Mouse (Mus musculus) midbrain, embryonic 14.5 days (tissue): ENCODE data around the gene Gm21972. TPM values are rescaled to one million over a fixed set of nuclear protein-coding genes. Genes with fewer than 3 reads are reported as not detected.
A peak's percentile ranks its signal among the peaks of the same experiment; 100 is the strongest.

ENCODE experiments used
- ATAC-seq: fragments of 200-750 bp; cut with Nextera tagmentation; 2 replicates; pipeline ENCODE4 v1.8.0; 2017; ENCODE audit warnings: moderate number of reproducible peaks, moderate library complexity; ENCODE audit not compliant: low FRiP score, low TSS enrichment
- DNase-seq: peaks from one replicate; pipeline ENCODE4 v3.0.0-alpha.2; 2015
- H3K27ac ChIP-seq: fragments of 300-500 bp; sonication (generic); replicated peaks from 2 replicates; pipeline ENCODE4 v1.5.1; 2014; ENCODE audit warnings: mild to moderate bottlenecking, low read depth, low read length, moderate library complexity
- H3K27me3 ChIP-seq: fragments of 300-500 bp; sonication (generic); 2 replicates; pipeline ENCODE4 v1.6.1; 2014; ENCODE audit warnings: low read length, control low read depth, mixed read lengths; ENCODE audit not compliant: control insufficient read depth, insufficient read depth
- H3K36me3 ChIP-seq: fragments of 300-500 bp; sonication (generic); 2 replicates; pipeline ENCODE4 v1.6.1; 2014; ENCODE audit warnings: low read length, control low read depth; ENCODE audit not compliant: control insufficient read depth, insufficient read depth
- H3K4me1 ChIP-seq: fragments of 300-500 bp; sonication (generic); 2 replicates; pipeline ENCODE4 v1.6.1; 2014; ENCODE audit warnings: mild to moderate bottlenecking, antibody characterized with exemption, low read length, control low read depth; ENCODE audit not compliant: control insufficient read depth, insufficient read depth
- H3K4me2 ChIP-seq: fragments of 300-500 bp; sonication (generic); 2 replicates; pipeline ENCODE4 v1.6.1; 2014; ENCODE audit warnings: mild to moderate bottlenecking, low read length, moderate library complexity
- H3K4me3 ChIP-seq: fragments of 300-500 bp; sonication (generic); replicated peaks from 2 replicates; pipeline ENCODE4 v1.5.1; 2014; ENCODE audit warnings: low read depth, low read length
- H3K9ac ChIP-seq: fragments of 300-500 bp; sonication (generic); replicated peaks from 2 replicates; pipeline ENCODE4 v1.6.1; 2014; ENCODE audit warnings: mild to moderate bottlenecking, low read length, moderate library complexity
- H3K9me3 ChIP-seq: fragments of 300-500 bp; sonication (generic); 2 replicates; pipeline ENCODE4 v1.6.1; 2016; ENCODE audit warnings: low read length, control low read depth, mixed read lengths; ENCODE audit not compliant: control insufficient read depth
- WGBS: fragments of 180-500 bp; shearing (Covaris S2); extraction: QIAGEN DNeasy Blood & Tissue Kit; methylation state at CpG from one replicate; pipeline ENCODE4 v1.1.7; 2014; 5-methylcytosine and 5-hydroxymethylcytosine counted together
- polyA plus RNA-seq: library from polyadenylated mRNA; unstranded; fragments of >200 nt; fragmentation: Nextera tagmentation; extraction: Ambion mirVana; gene quantifications from 2 replicates; pipeline ENCODE4 v1.2.1, GENCODE M21; 2014

Gene Gm21972
- polyA plus RNA-seq, 1 experiment from 2014 or later = 0.62 TPM

DNA sequence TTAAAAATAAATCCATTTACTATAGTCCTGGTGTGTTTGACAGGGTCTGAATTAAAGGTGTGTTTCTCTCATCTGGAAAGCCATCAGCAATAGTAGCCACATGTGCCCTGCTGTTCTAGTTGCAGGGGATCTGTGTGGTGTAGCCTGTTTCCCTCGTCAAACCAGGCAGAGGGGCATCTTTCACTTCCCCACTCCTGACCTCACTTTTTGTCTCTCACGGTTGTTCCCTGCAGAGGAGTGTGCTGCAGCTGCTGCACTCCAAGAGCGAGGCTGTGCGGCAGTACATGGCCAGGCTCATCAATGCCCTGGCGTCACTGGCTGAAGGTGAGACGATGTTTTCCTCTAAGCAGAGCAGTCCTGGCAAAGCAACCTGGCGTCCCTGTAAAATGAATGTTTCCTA, 60.6 kb downstream of the Gm21972 start:
- Histone ChIP-seq H3K4me1 (no peaks in the 10 kb centered on the region), H3K9me3 (no peaks in the 10 kb centered on the region), H3K27me3 (no peaks in the 10 kb centered on the region), H3K27ac (no peak overlapping the region), H3K4me3 (no peak overlapping the region), H3K36me3 (peaks cover 73% of the 10 kb centered on the region), H3K4me2 (no peak overlapping the region), H3K9ac (no peak overlapping the region)
- DNase-seq = no peak
- ATAC-seq = no peak
- WGBS = 82% methylated on average over 7 of the region's 7 CpGs

DNA sequence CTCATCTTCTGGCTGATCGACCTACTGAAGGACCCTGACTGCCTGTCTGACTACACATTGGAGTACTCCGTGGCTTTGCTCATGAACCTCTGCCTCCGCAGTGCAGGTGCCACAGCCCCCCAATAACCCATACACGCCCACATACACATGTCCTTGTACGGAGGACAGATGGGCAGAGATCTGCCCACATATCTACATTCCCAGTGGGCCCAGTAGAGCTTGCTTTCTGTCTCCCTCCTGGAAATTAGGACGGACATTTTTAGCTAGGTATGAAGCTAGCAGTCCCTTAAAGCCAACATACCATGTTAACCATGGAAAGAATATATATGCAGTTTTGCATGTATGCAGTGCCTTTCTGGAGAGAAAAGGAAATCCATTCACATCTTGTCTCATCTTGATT, 64.8 kb downstream of the Gm21972 start:
- WGBS = 68% methylated on average over 6 of the region's 6 CpGs
- DNase-seq = no peak
- Histone ChIP-seq H3K9ac (0 out of 2 replicates have a peak overlapping the region, but pooled peaks have one; percentile 3), H3K4me1 (no peaks in the 10 kb centered on the region), H3K27ac (no peak overlapping the region), H3K4me2 (no peak overlapping the region), H3K4me3 (no peak overlapping the region), H3K36me3 (peaks cover 90% of the 10 kb centered on the region), H3K9me3 (no peaks in the 10 kb centered on the region), H3K27me3 (no peaks in the 10 kb centered on the region)
- no peak for ATAC-seq

DNA sequence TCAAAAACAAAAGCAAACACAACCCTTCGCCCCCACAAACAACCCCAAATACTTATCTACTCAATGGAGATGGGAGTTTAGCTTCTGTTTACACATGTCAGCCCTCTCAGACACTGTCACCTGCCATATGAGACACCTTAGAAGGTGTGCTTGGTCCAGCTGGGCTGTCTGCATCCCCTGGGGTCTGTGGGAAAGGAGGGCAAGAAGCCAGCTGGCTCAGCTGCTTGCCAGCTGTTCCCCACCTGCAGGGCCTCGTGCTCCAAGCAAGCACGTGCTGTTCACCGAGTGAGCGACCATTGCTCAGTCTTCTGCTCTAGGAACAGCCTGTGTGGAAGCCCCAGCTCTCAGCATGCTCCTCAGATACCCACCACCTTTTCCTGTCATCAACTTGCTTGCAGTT, 65.6 kb downstream of the Gm21972 start:
- 82% methylated on average over 5 of the region's 5 CpGs for WGBS
- no peaks in the 10 kb centered on the region for H3K4me1 ChIP-seq
- H3K27ac ChIP-seq = no peak overlapping the region
- DNase-seq (no peak), ATAC-seq (no peak)
- no peak overlapping the region for H3K4me3 ChIP-seq
- H3K9ac ChIP-seq = no peak overlapping the region
- peaks cover 95% of the 10 kb centered on the region for H3K36me3 ChIP-seq
- H3K4me2 ChIP-seq = no peak overlapping the region
- no peaks in the 10 kb centered on the region for H3K9me3 ChIP-seq
- H3K27me3 ChIP-seq = no peaks in the 10 kb centered on the region

DNA sequence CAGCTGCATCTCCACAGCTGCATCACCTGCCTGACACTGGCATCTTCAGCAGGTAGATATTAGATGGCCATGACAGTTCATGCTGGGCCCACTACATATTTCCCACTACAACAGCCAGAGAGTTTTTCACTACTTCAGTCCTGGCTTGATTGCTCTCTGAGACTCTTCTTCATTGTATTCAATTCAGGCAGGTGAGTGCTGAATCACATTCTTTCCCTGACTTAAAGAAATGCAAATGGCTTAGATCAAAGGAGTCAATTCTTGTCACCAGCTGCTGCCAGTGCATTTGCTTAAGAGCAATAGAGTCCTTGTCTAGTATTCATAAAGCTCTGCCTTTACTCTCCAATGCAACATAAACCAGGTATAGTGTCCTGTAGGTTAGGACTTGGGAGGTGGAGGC, 67.9 kb downstream of the Gm21972 start:
- no peak overlapping the region for H3K4me2 ChIP-seq
- peaks cover 95% of the 10 kb centered on the region for H3K36me3 ChIP-seq
- H3K9me3 ChIP-seq = no peaks in the 10 kb centered on the region
- no peak overlapping the region for H3K4me3 ChIP-seq
- no peak overlapping the region for H3K27ac ChIP-seq
- no peak for DNase-seq
- no peaks in the 10 kb centered on the region for H3K4me1 ChIP-seq
- no peak overlapping the region for H3K9ac ChIP-seq
- ATAC-seq = no peak
- no peaks in the 10 kb centered on the region for H3K27me3 ChIP-seq

DNA sequence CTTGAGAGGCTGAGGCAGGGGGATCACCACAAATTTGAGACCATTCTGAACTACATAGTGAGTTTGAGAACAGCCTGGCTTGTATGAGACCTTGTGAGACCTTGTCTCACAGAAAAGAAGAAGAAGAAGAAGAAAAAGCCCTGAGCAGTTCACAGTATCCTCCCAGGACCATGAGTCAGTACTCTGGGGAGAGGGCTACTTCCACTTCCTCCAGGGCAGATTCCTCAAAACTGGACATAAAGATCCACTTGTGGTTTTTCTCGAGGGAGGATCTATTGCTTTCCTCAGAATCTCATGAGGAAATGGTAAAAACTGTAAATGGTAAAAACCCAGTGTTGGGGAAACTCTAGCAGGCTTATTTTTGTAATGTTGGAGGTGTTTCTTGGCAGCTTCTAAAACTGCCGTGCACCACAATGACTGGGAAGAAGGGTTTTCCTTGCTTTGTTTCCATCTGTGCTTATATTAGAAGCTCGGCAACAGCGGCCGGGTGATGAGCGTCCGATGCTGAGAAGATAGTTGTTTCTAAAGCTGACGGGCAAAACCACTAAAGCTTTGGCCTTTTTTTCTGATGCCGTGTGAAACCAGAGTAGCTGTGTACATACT, 69.3 kb downstream of the Gm21972 start:
- Histone ChIP-seq H3K4me2 (no peak overlapping the region), H3K4me3 (no peak overlapping the region), H3K9ac (no peak overlapping the region), H3K9me3 (no peaks in the 10 kb centered on the region), H3K27me3 (no peaks in the 10 kb centered on the region), H3K4me1 (no peaks in the 10 kb centered on the region), H3K27ac (no peak overlapping the region), H3K36me3 (peaks cover 91% of the 10 kb centered on the region)
- DNase-seq (no peak), ATAC-seq (no peak)
- WGBS = 92% methylated on average over 9 of the region's 9 CpGs

- Histone ChIP-seq H3K4me3 (no peak overlapping the region), H3K36me3 (peaks cover 79% of the 10 kb centered on the region), H3K27ac (no peak overlapping the region), H3K4me2 (no peak overlapping the region), H3K4me1 (no peaks in the 10 kb centered on the region), H3K9ac (no peak overlapping the region), H3K9me3 (no peaks in the 10 kb centered on the region), H3K27me3 (no peaks in the 10 kb centered on the region)
- ATAC-seq (no peak), DNase-seq (no peak)
- WGBS = 80% methylated on average over 7 of the region's 7 CpGs
These were observed 77.2 kb downstream of the Gm21972 start for GRCm38 (mm10) chr1:86210676-86211075.

GRCm38 (mm10) chr1:86211498-86211897, 78.1 kb downstream of the Gm21972 start:
- Histone ChIP-seq H3K9ac (no peak overlapping the region), H3K27me3 (no peaks in the 10 kb centered on the region), H3K36me3 (peaks cover 83% of the 10 kb centered on the region), H3K4me3 (no peak overlapping the region), H3K9me3 (no peaks in the 10 kb centered on the region), H3K27ac (no peak overlapping the region), H3K4me2 (no peak overlapping the region), H3K4me1 (no peaks in the 10 kb centered on the region)
- DNase-seq (no peak), ATAC-seq (no peak)
- 91% methylated on average over 1 of the region's 1 CpGs for WGBS

Other genes with a start within 250 kb of the Gm21972 start
- gene Itm2c, start 239.4 kb upstream of the Gm21972 start, polyA plus RNA-seq = 136 and 176 TPM in 2 replicates
- 6.9 and 7.5 TPM in 2 replicates for gene 4933407L21Rik, start 205.2 kb upstream of the Gm21972 start, polyA plus RNA-seq
- 0.05 and 0.11 TPM in 2 replicates for gene Gpr55, start 172.6 kb upstream of the Gm21972 start, polyA plus RNA-seq
- 0.32 and 0.34 TPM in 2 replicates for gene Spata3, start 116.8 kb upstream of the Gm21972 start, polyA plus RNA-seq
- gene 2810459M11Rik, start 87.8 kb upstream of the Gm21972 start, polyA plus RNA-seq = 7.0 and 7.3 TPM in 2 replicates
- gene Psmd1, start 69.2 kb upstream of the Gm21972 start, polyA plus RNA-seq = 149 and 214 TPM in 2 replicates
- gene Htr2b, start 21.7 kb upstream of the Gm21972 start, polyA plus RNA-seq = 0.24 and 0.59 TPM in 2 replicates
- gene Armc9, start 21.1 kb downstream of the Gm21972 start, polyA plus RNA-seq = 29.1 and 37.8 TPM in 2 replicates
- 5.9 and 7.0 TPM in 2 replicates for gene B3gnt7, start 169.2 kb downstream of the Gm21972 start, polyA plus RNA-seq
- gene Ncl, start 225.8 kb downstream of the Gm21972 start, polyA plus RNA-seq = 153 and 154 TPM in 2 replicates